Mouse (Mus musculus) erythroblast, embryonic 14.5 days (primary cell): ENCODE results near the gene Skap1.

Experiments
- GATA1 ChIP-seq: IDR thresholded peaks from 2 replicates; pipeline ENCODE4 v1.6.1; 2012; ENCODE audit warnings: low read length, inconsistent platforms, mixed read lengths
- TAL1 ChIP-seq: IDR thresholded peaks from 3 replicates; pipeline ENCODE4 v1.6.1; 2012; ENCODE audit warnings: low read length, inconsistent platforms, mixed read lengths

DNA sequence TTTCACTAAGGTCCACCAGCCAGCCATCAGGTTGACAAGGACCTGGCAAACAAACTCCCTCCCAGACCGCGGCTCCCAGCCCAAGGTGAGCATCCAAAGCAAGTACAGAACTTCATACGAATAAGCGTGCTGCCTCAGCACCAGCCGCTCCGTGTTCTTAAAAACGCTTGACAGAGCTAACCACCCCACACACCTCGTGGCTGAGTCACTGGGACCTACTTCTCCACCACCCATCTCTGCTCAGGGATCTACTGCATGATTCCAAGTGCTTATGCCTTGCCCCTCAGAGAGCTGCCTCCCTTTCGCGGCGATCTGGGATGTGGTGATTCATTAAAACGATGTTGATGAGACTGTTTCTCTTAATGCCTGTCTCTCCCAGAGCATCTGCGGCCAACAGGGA is 213.6 kb downstream of the Skap1 start:
- TF ChIP-seq GATA1, result no peak
- no peak for TF ChIP-seq TAL1
